Mouse (Mus musculus): ENCODE measurements at regions not wholly inside any gene's neighbourhood (a gene's known extent, or its start where the extent isn't known, plus 50 kb on each side); places are given as distances from the start of the nearest gene placed in this dataset.

GRCm38 (mm10) chr19:28087607-28088546, 76.9 kb upstream of the Rfx3 start:
- 72% methylated on average over 12 of the region's 12 CpGs for WGBS
- Histone ChIP-seq H3K4me2 (ENCODE audit: low read depth, low read length) (no peak overlapping the region), H3K9me3 (ENCODE audit: control insufficient read depth, low read length) (no peaks in the 10 kb centered on the region), H3K9ac (ENCODE audit: low read depth, low read length) (no peak overlapping the region), H3K27ac (replicated peaks; ENCODE audit: low read depth, low read length) (peak overlapping the region; percentile 40; the same call in 1 of the 2 replicates), H3K4me3 (ENCODE audit: low read depth, low read length) (no peak overlapping the region), H3K36me3 (ENCODE audit: control insufficient read depth, insufficient read depth, low read length) (no peaks in the 10 kb centered on the region), H3K27me3 (replicated peaks; ENCODE audit: control insufficient read depth, insufficient read depth, low read length) (no peaks in the 10 kb centered on the region), H3K4me1 (ENCODE audit: control insufficient read depth, insufficient read depth, low read length) (peaks cover 6% of the 10 kb centered on the region; the same call in 1 of the 2 replicates)
- ATAC-seq (ENCODE audit: low read depth) (peak; percentile 50), DNase-seq (ENCODE audit: low spot score) (peak; percentile 66)

GRCm38 (mm10) chr19:28070386-28070785, 59.4 kb upstream of the Rfx3 start:
- Histone ChIP-seq H3K27me3 (replicated peaks; ENCODE audit: control insufficient read depth, insufficient read depth, low read length) (no peaks in the 10 kb centered on the region), H3K36me3 (ENCODE audit: control insufficient read depth, insufficient read depth, low read length) (no peaks in the 10 kb centered on the region), H3K4me2 (ENCODE audit: low read depth, low read length) (no peak overlapping the region), H3K4me3 (ENCODE audit: low read depth, low read length) (no peak overlapping the region), H3K4me1 (ENCODE audit: control insufficient read depth, insufficient read depth, low read length) (no peaks in the 10 kb centered on the region), H3K9me3 (ENCODE audit: control insufficient read depth, low read length) (no peaks in the 10 kb centered on the region), H3K9ac (ENCODE audit: low read depth, low read length) (no peak overlapping the region), H3K27ac (replicated peaks; ENCODE audit: low read depth, low read length) (no peak overlapping the region)
- WGBS, result 93% methylated on average over 3 of the region's 3 CpGs
- DNase-seq (ENCODE audit: low spot score), result no peak
- ATAC-seq (ENCODE audit: low read depth), result no peak

Measured in embryonic facial prominence, embryonic 14.5 days (tissue).